Mouse (Mus musculus): ENCODE results near the gene Hdac5. TPM values are rescaled to one million over a fixed set of nuclear protein-coding genes. Genes with fewer than 3 reads are reported as not detected.
A peak's percentile ranks its signal among the peaks of the same experiment; 100 is the strongest.

The Hdac5 gene
- polyA plus RNA-seq, 1 experiment from 2014 or later = 70.6 TPM

GRCm38 (mm10) chr11:102210185-102210584, 19.8 kb downstream of the Hdac5 start:
- no peaks in the 10 kb centered on the region for H3K9me3 ChIP-seq
- H3K4me1 ChIP-seq = peaks cover 55% of the 10 kb centered on the region
- H3K27me3 ChIP-seq = no peaks in the 10 kb centered on the region; the same call in 1 of the 2 replicates
- no peak for ATAC-seq (ENCODE audit: low FRiP score)
- H3K36me3 ChIP-seq (replicated peaks) = peaks cover 25% of the 10 kb centered on the region
- H3K4me2 ChIP-seq = no peak overlapping the region
- no peak overlapping the region for H3K27ac ChIP-seq
- no peak overlapping the region for H3K4me3 ChIP-seq (replicated peaks)
- no peak overlapping the region for H3K9ac ChIP-seq
- WGBS = 71% methylated on average over 3 of the region's 3 CpGs

GRCm38 (mm10) chr11:102209742-102210141, 20.2 kb downstream of the Hdac5 start:
- Histone ChIP-seq H3K27ac (0 out of 2 replicates have a peak overlapping the region, but pooled peaks have one; percentile 42), H3K9me3 (no peaks in the 10 kb centered on the region), H3K36me3 (replicated peaks) (peaks cover 28% of the 10 kb centered on the region), H3K9ac (no peak overlapping the region), H3K4me1 (peaks cover 50% of the 10 kb centered on the region), H3K27me3 (no peaks in the 10 kb centered on the region; the same call in 1 of the 2 replicates), H3K4me2 (no peak overlapping the region), H3K4me3 (replicated peaks) (no peak overlapping the region)
- no peak for ATAC-seq (ENCODE audit: low FRiP score)
- 8% methylated on average over 2 of the region's 2 CpGs for WGBS

- Histone ChIP-seq H3K36me3 (replicated peaks) (peaks cover 37% of the 10 kb centered on the region), H3K4me2 (no peak overlapping the region), H3K27me3 (no peaks in the 10 kb centered on the region; the same call in 1 of the 2 replicates), H3K4me3 (replicated peaks) (no peak overlapping the region), H3K27ac (no peak overlapping the region), H3K9ac (no peak overlapping the region), H3K9me3 (no peaks in the 10 kb centered on the region), H3K4me1 (peaks cover 46% of the 10 kb centered on the region)
- no peak for ATAC-seq (ENCODE audit: low FRiP score)
- WGBS = 17% methylated on average over 1 of the region's 4 CpGs
Measured at GRCm38 (mm10) chr11:102208846-102209245, 21.1 kb downstream of the Hdac5 start.

GRCm38 (mm10) chr11:102207825-102208777, 21.9 kb downstream of the Hdac5 start:
- WGBS = 36% methylated on average over 11 of the region's 11 CpGs

GRCm38 (mm10) chr11:102206481-102206880, 23.5 kb downstream of the Hdac5 start:
- Histone ChIP-seq H3K27ac (peak overlapping the region; percentile 31; the same call in 1 of the 2 replicates), H3K4me2 (no peak overlapping the region), H3K36me3 (replicated peaks) (peaks cover 56% of the 10 kb centered on the region), H3K27me3 (no peaks in the 10 kb centered on the region; the same call in 1 of the 2 replicates), H3K9me3 (no peaks in the 10 kb centered on the region), H3K4me1 (peaks cover 40% of the 10 kb centered on the region), H3K9ac (no peak overlapping the region), H3K4me3 (replicated peaks) (no peak overlapping the region; the same call in 1 of the 2 replicates)
- no peak for ATAC-seq (ENCODE audit: low FRiP score)
- 63% methylated on average over 30 of the region's 30 CpGs for WGBS

More at GRCm38 (mm10) chr11:102207825-102208777, 21.9 kb downstream of the Hdac5 start:
- H3K9me3 ChIP-seq = no peaks in the 10 kb centered on the region
- peak overlapping the region; percentile 69 for H3K27ac ChIP-seq
- H3K4me3 ChIP-seq (replicated peaks) = no peak overlapping the region
- ATAC-seq (ENCODE audit: low FRiP score) = peak; percentile 39; the same call in 1 of the 2 replicates
- peaks cover 46% of the 10 kb centered on the region for H3K4me1 ChIP-seq
- H3K27me3 ChIP-seq = no peaks in the 10 kb centered on the region; the same call in 1 of the 2 replicates
- peak overlapping the region; percentile 17; the same call in 1 of the 2 replicates for H3K9ac ChIP-seq
- H3K36me3 ChIP-seq (replicated peaks) = peaks cover 45% of the 10 kb centered on the region
- no peak overlapping the region for H3K4me2 ChIP-seq

- H3K4me1 ChIP-seq = 0 out of 2 replicates have a peak, but pooled peaks cover 2% of the 10 kb centered on the region
- H3K9me3 ChIP-seq = no peaks in the 10 kb centered on the region
- H3K4me3 ChIP-seq (replicated peaks) = no peak overlapping the region
- no peak overlapping the region for H3K4me2 ChIP-seq
- H3K9ac ChIP-seq = no peak overlapping the region
- H3K27me3 ChIP-seq = no peaks in the 10 kb centered on the region; the same call in 1 of the 2 replicates
- peaks cover 97% of the 10 kb centered on the region for H3K36me3 ChIP-seq (replicated peaks)
- no peak for ATAC-seq (ENCODE audit: low FRiP score)
- H3K27ac ChIP-seq = no peak overlapping the region
- WGBS = 79% methylated on average over 12 of the region's 12 CpGs
Measured at GRCm38 (mm10) chr11:102201408-102201821, 28.6 kb downstream of the Hdac5 start.

- ATAC-seq (ENCODE audit: low FRiP score) = no peak
- H3K27ac ChIP-seq = no peak overlapping the region
- 87% methylated on average over 9 of the region's 9 CpGs for WGBS
- H3K4me2 ChIP-seq = no peak overlapping the region
- H3K9me3 ChIP-seq = no peaks in the 10 kb centered on the region
- H3K9ac ChIP-seq = no peak overlapping the region
- H3K27me3 ChIP-seq = no peaks in the 10 kb centered on the region
- H3K36me3 ChIP-seq (replicated peaks) = peaks cover 98% of the 10 kb centered on the region
- no peak overlapping the region for H3K4me3 ChIP-seq (replicated peaks)
- H3K4me1 ChIP-seq = no peaks in the 10 kb centered on the region
Measured at GRCm38 (mm10) chr11:102199856-102200255, 30.1 kb downstream of the Hdac5 start.

- Histone ChIP-seq H3K4me2 (no peak overlapping the region), H3K4me3 (replicated peaks) (no peak overlapping the region), H3K27me3 (no peaks in the 10 kb centered on the region), H3K36me3 (replicated peaks) (peaks cover 99% of the 10 kb centered on the region), H3K4me1 (no peaks in the 10 kb centered on the region), H3K9me3 (no peaks in the 10 kb centered on the region), H3K9ac (no peak overlapping the region), H3K27ac (no peak overlapping the region)
- 70% methylated on average over 6 of the region's 6 CpGs for WGBS
- no peak for ATAC-seq (ENCODE audit: low FRiP score)
Measured at GRCm38 (mm10) chr11:102198245-102198644, 31.7 kb downstream of the Hdac5 start.

- Histone ChIP-seq H3K27me3 (no peaks in the 10 kb centered on the region), H3K27ac (no peak overlapping the region), H3K9me3 (no peaks in the 10 kb centered on the region), H3K9ac (no peak overlapping the region), H3K36me3 (replicated peaks) (peaks cover 83% of the 10 kb centered on the region), H3K4me1 (peaks cover 3% of the 10 kb centered on the region), H3K4me3 (replicated peaks) (no peak overlapping the region), H3K4me2 (no peak overlapping the region)
- 91% methylated on average over 21 of the region's 21 CpGs for WGBS
- no peak for ATAC-seq (ENCODE audit: low FRiP score)
Measured at GRCm38 (mm10) chr11:102196018-102196797, 33.8 kb downstream of the Hdac5 start.

GRCm38 (mm10) chr11:102193657-102194440, 36.1 kb downstream of the Hdac5 start:
- ATAC-seq (ENCODE audit: low FRiP score) = no peak
- WGBS = 87% methylated on average over 9 of the region's 9 CpGs
- Histone ChIP-seq H3K36me3 (replicated peaks) (peaks cover 59% of the 10 kb centered on the region), H3K4me2 (no peak overlapping the region), H3K9me3 (no peaks in the 10 kb centered on the region), H3K9ac (no peak overlapping the region), H3K27ac (no peak overlapping the region), H3K27me3 (no peaks in the 10 kb centered on the region), H3K4me3 (replicated peaks) (no peak overlapping the region), H3K4me1 (peaks cover 21% of the 10 kb centered on the region)

- peak overlapping the region; percentile 58; the same call in 1 of the 2 replicates for H3K4me3 ChIP-seq (replicated peaks)
- 42% methylated on average over 4 of the region's 4 CpGs for WGBS
- H3K36me3 ChIP-seq (replicated peaks) = peaks cover 30% of the 10 kb centered on the region
- no peak overlapping the region for H3K27ac ChIP-seq
- H3K4me2 ChIP-seq = peak overlapping the region; percentile 72
- H3K4me1 ChIP-seq = peaks cover 21% of the 10 kb centered on the region
- 0 out of 2 replicates have a peak overlapping the region, but pooled peaks have one; percentile 38 for H3K9ac ChIP-seq
- no peaks in the 10 kb centered on the region for H3K9me3 ChIP-seq
- no peak for ATAC-seq (ENCODE audit: low FRiP score)
- H3K27me3 ChIP-seq = no peaks in the 10 kb centered on the region
Measured at GRCm38 (mm10) chr11:102190848-102191247, 39.1 kb downstream of the Hdac5 start.
